Mouse (Mus musculus) CH12.LX (cell line): ENCODE measurements around the gene Egln1.

Experiments
- CTCF ChIP-seq, 2 experiments: IDR thresholded peaks in 1 of 2; conservative IDR thresholded peaks in 1 of 2; 2 replicates each; pipeline ENCODE4 v1.5.1; 2011 to 2012; ENCODE audit warnings: low read depth in 2 of 2, low read length in 2 of 2, improper control_type of control experiment in 1 of 2, inconsistent platforms in 1 of 2, mild to moderate bottlenecking in 1 of 2, moderate library complexity in 1 of 2
- MEF2A ChIP-seq: IDR thresholded peaks from 2 replicates; pipeline ENCODE4 v1.6.1; 2014; ENCODE audit warnings: low read depth, mild to moderate bottlenecking, inconsistent platforms, low read length, improper control_type of control experiment, borderline replicate concordance
- POLR2A ChIP-seq: IDR thresholded peaks from 2 replicates; pipeline ENCODE4 v1.6.1; 2011; ENCODE audit warnings: low read depth, mild to moderate bottlenecking, improper control_type of control experiment, low read length
- ZC3H11A ChIP-seq: IDR thresholded peaks from 2 replicates; pipeline ENCODE4 v1.6.1; 2012; ENCODE audit warnings: low read depth, mild to moderate bottlenecking, inconsistent platforms, low read length, improper control_type of control experiment
- ZNF384 ChIP-seq: IDR thresholded peaks from 2 replicates; pipeline ENCODE4 v1.6.1; 2012; ENCODE audit warnings: low read depth, low read length, improper control_type of control experiment, inconsistent platforms

DNA sequence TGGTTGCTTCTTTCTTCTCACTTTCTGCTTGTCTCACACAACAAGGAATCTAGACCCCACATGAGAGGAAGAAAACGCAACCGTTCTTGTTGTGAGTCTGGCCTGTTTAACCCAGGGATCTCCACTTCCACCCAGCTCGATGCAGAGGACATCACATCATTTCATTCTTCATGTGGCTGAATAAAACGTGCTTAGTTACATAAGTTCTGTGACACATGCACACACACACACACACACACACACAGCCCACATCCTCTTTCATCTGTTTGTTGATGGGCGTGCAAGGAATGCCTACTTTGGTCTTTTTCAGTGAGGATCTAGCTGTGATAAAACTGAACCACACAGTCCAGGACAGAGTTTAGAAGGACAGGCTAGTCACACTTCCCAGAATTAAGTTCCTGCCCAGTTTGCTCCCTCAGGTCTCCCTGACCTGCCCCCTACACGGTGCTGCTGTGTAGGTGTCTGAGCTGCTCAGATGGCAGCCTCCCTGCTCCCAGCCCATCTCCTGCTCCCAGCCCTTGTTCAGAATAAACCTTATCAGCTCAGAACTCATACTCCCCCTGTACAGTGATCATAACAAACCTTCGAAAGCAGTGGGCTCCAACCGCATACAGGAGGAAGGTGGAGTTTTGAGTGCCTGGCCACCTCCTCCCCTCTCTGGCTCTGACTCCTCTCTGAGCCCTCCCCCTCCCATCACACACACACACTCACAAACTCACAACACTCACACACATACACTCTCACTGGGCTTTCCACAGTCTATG lies 10.5 kb upstream of the Egln1 start:
- no peak for TF ChIP-seq ZNF384
- TF ChIP-seq CTCF (conservative IDR thresholded peaks at IDR 0.05 in 1 of 2, IDR thresholded peaks at IDR 0.05 in 1 of 2; ENCODE audit: low read depth in 2 of 2, low read length in 2 of 2), result no peak
- no peak for TF ChIP-seq POLR2A
- TF ChIP-seq MEF2A, result no peak
- no peak for TF ChIP-seq ZC3H11A
